Mouse (Mus musculus) layer of hippocampus, adult 8-10 months (tissue): ENCODE measurements at regions not wholly inside any gene's neighbourhood (a gene's known extent, or its start where the extent isn't known, plus 50 kb on each side); places are given as distances from the start of the nearest gene placed in this dataset.

Source experiments
- DNase-seq, 2 experiments: peaks; one replicate each; pipeline ENCODE4 v3.0.0; 2022; ENCODE audit warnings: low spot score in 2 of 2

- DNase-seq: no peak
Observed at GRCm38 (mm10) chr3:143722082-143722481, 482.9 kb downstream of the Lmo4 start.

- peak; percentile 23 to 30 for DNase-seq
Observed at GRCm38 (mm10) chr3:143713183-143713582, 491.8 kb downstream of the Lmo4 start.

GRCm38 (mm10) chr3:143710805-143711469 is 494.1 kb downstream of the Lmo4 start:
- DNase-seq: no peak

- no peak for DNase-seq
Observed at GRCm38 (mm10) chr3:143706679-143707078, 498.3 kb downstream of the Lmo4 start.

GRCm38 (mm10) chr3:143694817-143695216 is 510.2 kb downstream of the Lmo4 start:
- DNase-seq: no peak

GRCm38 (mm10) chr3:143685742-143686141 is 519.3 kb downstream of the Lmo4 start:
- DNase-seq: no peak

GRCm38 (mm10) chr3:143678186-143678585 is 526.8 kb downstream of the Lmo4 start:
- no peak for DNase-seq

- no peak for DNase-seq
Observed at GRCm38 (mm10) chr3:143674855-143675254, 530.2 kb downstream of the Lmo4 start.

GRCm38 (mm10) chr3:143674446-143674845 is 530.6 kb downstream of the Lmo4 start:
- DNase-seq: no peak

- no peak for DNase-seq
Observed at GRCm38 (mm10) chr3:143662041-143662685, 542.9 kb downstream of the Lmo4 start.

GRCm38 (mm10) chr3:143659421-143659978 is 545.5 kb downstream of the Lmo4 start:
- DNase-seq: no peak

- no peak for DNase-seq
Observed at GRCm38 (mm10) chr3:143647237-143647636, 557.8 kb downstream of the Lmo4 start.

- DNase-seq: no peak
Observed at GRCm38 (mm10) chr3:143646836-143647235, 558.2 kb downstream of the Lmo4 start.

- no peak for DNase-seq
Observed at GRCm38 (mm10) chr3:143633036-143633435, 572.0 kb downstream of the Lmo4 start.

- no peak for DNase-seq
Observed at GRCm38 (mm10) chr3:143631183-143631582, 573.8 kb downstream of the Lmo4 start.

GRCm38 (mm10) chr3:143624906-143625305 is 580.1 kb downstream of the Lmo4 start:
- no peak for DNase-seq

- no peak for DNase-seq
Observed at GRCm38 (mm10) chr3:143622275-143622674, 582.7 kb downstream of the Lmo4 start.

- DNase-seq: no peak
Observed at GRCm38 (mm10) chr3:143619125-143619524, 585.9 kb downstream of the Lmo4 start.

GRCm38 (mm10) chr3:143614895-143615294 is 590.1 kb downstream of the Lmo4 start:
- DNase-seq: no peak

- no peak for DNase-seq
Observed at GRCm38 (mm10) chr3:143614004-143614403, 591.0 kb downstream of the Lmo4 start.

- DNase-seq: no peak
Observed at GRCm38 (mm10) chr3:143609673-143610072, 595.3 kb downstream of the Lmo4 start.

GRCm38 (mm10) chr3:143599120-143599519 is 605.9 kb downstream of the Lmo4 start:
- DNase-seq: no peak
